In the genomic region with DNA sequence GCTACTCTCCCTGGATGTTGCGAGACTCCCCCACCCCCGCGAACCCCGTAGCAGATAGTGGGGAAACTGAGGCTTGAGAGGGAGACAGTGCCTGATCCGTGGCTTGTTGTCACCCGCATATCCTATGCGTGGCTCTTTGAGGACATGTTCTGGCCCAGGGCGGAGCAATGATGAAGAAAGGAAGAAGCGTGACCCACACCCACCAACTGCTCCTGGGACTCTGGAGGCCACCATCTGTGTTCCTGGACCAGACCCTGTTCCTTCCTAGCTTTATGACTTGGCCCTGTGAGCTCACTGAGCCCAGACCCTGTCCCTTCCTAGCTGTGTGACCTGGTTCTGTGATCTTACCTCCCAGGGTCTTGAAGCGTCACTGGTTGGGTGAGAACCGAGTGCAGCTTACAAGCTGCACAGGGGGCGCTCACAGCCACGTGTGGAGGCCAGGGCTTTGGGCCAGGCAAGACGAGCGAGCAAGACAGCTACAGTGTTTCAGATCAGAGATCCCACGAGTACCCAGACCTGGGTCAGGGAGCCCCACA, we compare ENCODE assay signal across 8 mouse cellular contexts. TPM values are rescaled to one million over a fixed set of nuclear protein-coding genes. Genes with fewer than 3 reads are reported as not detected.
A peak's percentile ranks its signal among the peaks of the same experiment; 100 is the strongest.
DNase-seq lines count a peak whose midpoint lies in the region; ATAC-seq and TF ChIP-seq lines count a peak whose summit lies in the region.

No protein-coding gene starts in this region.

- 7% methylated on average over 16 of the region's 16 CpGs for WGBS in spleen, adult 2 months
- 9% methylated on average over 16 of the region's 16 CpGs for WGBS in embryonic facial prominence, embryonic 13.5 days
- 21% methylated on average over 16 of the region's 16 CpGs for WGBS in midbrain, postnatal 0 days

- peak overlapping the region; percentile 62 for H3K9ac ChIP-seq in embryonic facial prominence, embryonic 13.5 days
- H3K9ac ChIP-seq in midbrain, postnatal 0 days (replicated peaks; ENCODE audit: low read length, poor library complexity, severe bottlenecking) = peak overlapping the region; percentile 56

- H3K4me2 ChIP-seq in embryonic facial prominence, embryonic 13.5 days = peak overlapping the region; percentile 72
- H3K4me2 ChIP-seq in midbrain, postnatal 0 days (ENCODE audit: low read depth, low read length, poor library complexity, severe bottlenecking) = peak overlapping the region; percentile 66

- ATAC-seq in embryonic facial prominence, embryonic 13.5 days (ENCODE audit: insufficient number of reproducible peaks, insufficient read depth, low FRiP score, low TSS enrichment, low read depth) = no peak
- ATAC-seq in midbrain, postnatal 0 days (ENCODE audit: low FRiP score) = no peak
- ATAC-seq in activated CD4-positive, CD25-positive, alpha-beta regulatory T cell, adult 4 months = no peak
- no peak for ATAC-seq in inflammation-experienced regulatory T-cells, adult 6 months

- TF ChIP-seq POLR2A in spleen, adult 2 months (IDR thresholded peaks at IDR 0.05; ENCODE audit: low read depth, low read length) = no peak

- peak overlapping the region; percentile 42; the same call in 1 of the 2 replicates for H3K4me3 ChIP-seq in spleen, adult 2 months (ENCODE audit: extremely low read depth, insufficient read depth, insufficient read length)
- peak overlapping the region; percentile 41 for H3K4me3 ChIP-seq in embryonic facial prominence, embryonic 13.5 days
- H3K4me3 ChIP-seq in midbrain, postnatal 0 days (ENCODE audit: low read depth, low read length) = peak overlapping the region; percentile 29

- no peak for TF ChIP-seq CTCF in spleen, adult 2 months (IDR thresholded peaks at IDR 0.05; ENCODE audit: extremely low read depth, insufficient read depth, insufficient read length, insufficient replicate concordance)
- TF ChIP-seq CTCF in midbrain, postnatal 0 days (IDR thresholded peaks at IDR 0.05) = peak; percentile 49; the same call in 1 of the 2 replicates

- DNase-seq in spleen, adult 2 months (ENCODE audit: low read depth in 1 of 2, low spot score in 2 of 2) = no peak
- no peak for DNase-seq in spleen, postnatal 36 days (ENCODE audit: low spot score in 2 of 2)
- DNase-seq in heart, postnatal 4 days = peak; percentile 66
- DNase-seq in liver = peak; percentile 58
- DNase-seq in midbrain, postnatal 0 days (ENCODE audit: low spot score) = no peak

- H3K9me3 ChIP-seq in embryonic facial prominence, embryonic 13.5 days = no peaks in the 10 kb centered on the region
- H3K9me3 ChIP-seq in midbrain, postnatal 0 days (ENCODE audit: low read length) = no peaks in the 10 kb centered on the region

- peaks cover 13% of the 10 kb centered on the region; the same call in 1 of the 2 replicates for H3K4me1 ChIP-seq in spleen, adult 2 months (ENCODE audit: control insufficient read depth, insufficient read depth, insufficient read length)
- peaks cover 88% of the 10 kb centered on the region for H3K4me1 ChIP-seq in embryonic facial prominence, embryonic 13.5 days
- peaks cover 14% of the 10 kb centered on the region for H3K4me1 ChIP-seq in midbrain, postnatal 0 days (ENCODE audit: insufficient read depth, low read length)

- no peaks in the 10 kb centered on the region for H3K27me3 ChIP-seq in spleen, adult 2 months (ENCODE audit: control insufficient read depth, insufficient read depth, low read length)
- H3K27me3 ChIP-seq in embryonic facial prominence, embryonic 13.5 days = no peaks in the 10 kb centered on the region
- H3K27me3 ChIP-seq in midbrain, postnatal 0 days (ENCODE audit: insufficient read depth, low read length) = peaks cover 4% of the 10 kb centered on the region; the same call in 1 of the 2 replicates

- no peaks in the 10 kb centered on the region for H3K36me3 ChIP-seq in spleen, adult 2 months (ENCODE audit: control insufficient read depth, insufficient read depth, low read length)
- no peaks in the 10 kb centered on the region for H3K36me3 ChIP-seq in embryonic facial prominence, embryonic 13.5 days
- H3K36me3 ChIP-seq in midbrain, postnatal 0 days (ENCODE audit: insufficient read depth, low read length) = no peaks in the 10 kb centered on the region

- H3K27ac ChIP-seq in spleen, adult 2 months (ENCODE audit: insufficient read depth, low read length) = no peak overlapping the region
- H3K27ac ChIP-seq in embryonic facial prominence, embryonic 13.5 days = peak overlapping the region; percentile 89
- H3K27ac ChIP-seq in midbrain, postnatal 0 days (ENCODE audit: low read depth, low read length) = no peak overlapping the region

RNA-seq across cellular contexts. Expression of a gene that starts 48.7 kb away (rescaled TPM):
- 39.2 and 49.3 TPM in 2 replicates for polyA plus RNA-seq in spleen, adult 2 months (2012; rRNA removed)
- polyA plus RNA-seq in embryonic facial prominence, embryonic 13.5 days (2015; fragmentation: Nextera tagmentation; extraction: Ambion mirVana) = 6.4 and 8.6 TPM in 2 replicates
- 10 to 100 TPM; 33.5 to 37.4 TPM for total RNA-seq in heart, postnatal 4 days (2021)
- 47.3 and 51.3 TPM in 2 replicates for total RNA-seq in midbrain, postnatal 0 days (2014; rRNA removed)
- polyA plus RNA-seq in midbrain, postnatal 0 days (2015; fragmentation: Nextera tagmentation; extraction: Ambion mirVana) = 9.9 and 12.4 TPM in 2 replicates
- 1 to 10 TPM; 2.9 to 4.1 TPM for polyA plus RNA-seq in activated CD4-positive, CD25-positive, alpha-beta regulatory T cell, adult 4 months (2017; shearing (Covaris generic))
- 1 to 10 TPM; 2.0 to 4.0 (median 3.2) TPM for polyA plus RNA-seq in inflammation-experienced regulatory T-cells, adult 6 months (2017; shearing (Covaris generic))

Comparison
In these comparisons a context has a peak if more than half of its experiments do, and no peak if none do; other contexts are left out.
1. DNase-seq: peak in heart, postnatal 4 days (single experiment) and liver (single experiment); none in spleen, adult 2 months (0 of 2), spleen, postnatal 36 days (0 of 2) and midbrain, postnatal 0 days (single experiment).
2. Peak in every context shown above with its lines, with median percentiles within 50 percentile points of each other: H3K4me3 ChIP-seq.